Mouse (Mus musculus) olfactory bulb, adult 2 months (tissue): Measurements from ENCODE around the gene Cadm3. TPM values are rescaled to one million over a fixed set of nuclear protein-coding genes. Genes with fewer than 3 reads are reported as not detected.

Experiments
- H3K27ac ChIP-seq: fragments of 200-500 bp; 2 replicates; pipeline ENCODE4 v1.5.1; 2012; ENCODE audit warnings: low read depth, low read length; ENCODE audit not compliant: insufficient read depth
- H3K4me1 ChIP-seq: fragments of 200-500 bp; 2 replicates; pipeline ENCODE4 v1.6.1; 2012; ENCODE audit warnings: low read length; ENCODE audit not compliant: control insufficient read depth, insufficient read depth
- H3K4me3 ChIP-seq: fragments of 200-500 bp; 2 replicates; pipeline ENCODE4 v1.5.1; 2012; ENCODE audit warnings: mild to moderate bottlenecking, low read depth, low read length, moderate library complexity; ENCODE audit not compliant: insufficient read depth
- CTCF ChIP-seq: fragments of 200-500 bp; IDR thresholded peaks from 2 replicates; pipeline ENCODE4 v1.5.1; 2012; ENCODE audit warnings: low read depth, mild to moderate bottlenecking, low read length, moderate library complexity; ENCODE audit not compliant: insufficient read depth
- POLR2A ChIP-seq: fragments of 200-500 bp; IDR thresholded peaks from 2 replicates; pipeline ENCODE4 v1.6.1; 2012; ENCODE audit warnings: mild to moderate bottlenecking, low read depth, low read length, moderate library complexity; ENCODE audit not compliant: insufficient read depth
- WGBS: fragments of 180-500 bp; shearing (Covaris S2); methylation state at CpG from one replicate; pipeline ENCODE4 v1.1.7; 2018; 5-methylcytosine and 5-hydroxymethylcytosine counted together
- polyA plus RNA-seq: library from polyadenylated mRNA; stranded (reverse); fragments of >200 nt; gene quantifications from 2 replicates; pipeline ENCODE4 v1.2.4, GENCODE M21; 2012; ENCODE audit warnings: low replicate concordance; ENCODE audit not compliant: missing spikeins, insufficient read depth, insufficient read length

The Cadm3 gene
- polyA plus RNA-seq, 1 experiment: not detected

DNA sequence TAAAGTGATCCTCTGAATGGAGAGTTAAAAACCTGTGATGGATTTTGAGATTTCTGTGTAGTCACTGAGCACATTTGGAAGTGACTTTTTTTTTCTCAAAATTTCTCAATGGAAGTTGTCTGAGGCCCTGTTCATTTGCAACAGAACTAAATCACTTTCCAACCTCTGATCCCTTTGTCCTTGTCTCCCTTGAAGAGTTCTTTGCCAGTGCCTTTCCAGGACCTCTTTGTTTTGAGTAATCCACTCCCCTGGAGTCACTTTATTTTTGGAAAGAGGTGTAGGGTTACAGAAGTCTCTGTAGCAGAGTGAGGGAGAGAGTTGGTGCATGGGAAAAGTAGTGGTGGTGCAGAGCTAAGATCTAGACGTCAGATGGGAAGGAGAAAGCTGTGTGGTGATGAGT, 19.0 kb downstream of the Cadm3 start:
- 55% methylated on average over 1 of the region's 1 CpGs for WGBS
- no peak for TF ChIP-seq CTCF
- TF ChIP-seq POLR2A: no peak
- Histone ChIP-seq H3K27ac (no peak overlapping the region), H3K4me3 (no peak overlapping the region), H3K4me1 (peaks cover 18% of the 10 kb centered on the region)

- TF ChIP-seq POLR2A (no peak), CTCF (no peak)
- Histone ChIP-seq H3K4me1 (peaks cover 13% of the 10 kb centered on the region), H3K27ac (no peak overlapping the region), H3K4me3 (no peak overlapping the region)
- 93% methylated on average over 4 of the region's 4 CpGs for WGBS
These were observed 22.4 kb downstream of the Cadm3 start for GRCm38 (mm10) chr1:173345112-173345511.

- H3K27ac ChIP-seq: no peak overlapping the region
- peaks cover 8% of the 10 kb centered on the region for H3K4me1 ChIP-seq
- no peak overlapping the region for H3K4me3 ChIP-seq
- WGBS: 33% methylated on average over 3 of the region's 3 CpGs
- no peak for TF ChIP-seq POLR2A
- no peak for TF ChIP-seq CTCF
These were observed 23.6 kb downstream of the Cadm3 start for GRCm38 (mm10) chr1:173343934-173344333.

GRCm38 (mm10) chr1:173342425-173342824, 25.1 kb downstream of the Cadm3 start:
- WGBS: 76% methylated on average over 1 of the region's 1 CpGs
- Histone ChIP-seq H3K27ac (no peak overlapping the region), H3K4me3 (no peak overlapping the region), H3K4me1 (peaks cover 6% of the 10 kb centered on the region; the same call in 1 of the 2 replicates)
- TF ChIP-seq POLR2A (no peak), CTCF (no peak)

GRCm38 (mm10) chr1:173339543-173339942, 28.0 kb downstream of the Cadm3 start:
- Histone ChIP-seq H3K27ac (no peak overlapping the region), H3K4me1 (peaks cover 25% of the 10 kb centered on the region), H3K4me3 (no peak overlapping the region)
- TF ChIP-seq POLR2A (no peak), CTCF (0 out of 2 replicates have a peak, but pooled peaks have one; percentile 20)
- WGBS: 19% methylated on average over 2 of the region's 2 CpGs

DNA sequence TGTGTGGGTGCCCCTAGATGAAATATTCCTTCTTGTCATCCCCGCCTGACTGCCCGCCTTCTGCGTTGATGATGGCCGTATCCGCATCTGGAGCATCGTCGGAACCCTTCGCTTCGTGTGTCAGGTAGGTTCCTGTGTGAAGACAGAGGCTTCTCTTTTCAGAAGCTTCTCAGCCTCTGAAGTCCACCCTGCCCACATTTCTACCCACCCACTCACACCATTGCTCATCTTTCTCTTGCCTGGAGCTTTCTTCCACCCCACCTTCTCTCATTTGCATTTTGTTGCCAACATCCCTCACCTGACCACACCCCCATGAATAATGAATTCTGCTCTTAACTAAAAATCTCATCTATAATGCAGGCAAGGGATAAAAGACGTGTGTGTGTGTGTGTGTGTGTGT, 30.5 kb downstream of the Cadm3 start:
- TF ChIP-seq POLR2A: no peak
- no peak for TF ChIP-seq CTCF
- Histone ChIP-seq H3K4me3 (no peak overlapping the region), H3K27ac (no peak overlapping the region), H3K4me1 (peaks cover 27% of the 10 kb centered on the region)
- 80% methylated on average over 10 of the region's 10 CpGs for WGBS

DNA sequence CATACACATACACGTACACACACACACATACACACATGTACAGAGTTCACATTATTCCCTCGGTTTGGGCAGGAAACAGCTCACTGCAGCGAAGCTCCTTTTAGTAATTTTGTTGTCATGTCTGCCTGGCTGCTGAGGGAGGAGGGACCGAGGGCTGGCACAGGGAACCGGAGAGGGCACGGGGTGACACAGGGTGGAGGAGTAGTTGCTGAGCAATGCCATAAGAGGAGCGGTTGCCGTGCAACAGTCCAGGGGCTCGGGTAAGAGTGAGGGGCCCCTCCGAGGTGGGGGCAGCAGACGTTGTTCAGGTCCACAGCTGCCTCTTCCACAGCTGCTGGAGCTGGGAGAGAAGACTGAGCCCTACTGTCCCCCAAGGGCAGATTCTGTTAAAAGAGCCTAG, 31.6 kb downstream of the Cadm3 start:
- Histone ChIP-seq H3K4me3 (no peak overlapping the region), H3K27ac (peak overlapping the region; percentile 61), H3K4me1 (peaks cover 27% of the 10 kb centered on the region)
- 16% methylated on average over 11 of the region's 11 CpGs for WGBS
- TF ChIP-seq POLR2A: no peak
- TF ChIP-seq CTCF: no peak

GRCm38 (mm10) chr1:173333312-173334253, 33.9 kb downstream of the Cadm3 start, which contains the start of gene Ackr1:
Ackr1 (minus strand) TSS chr1:173333750.
- H3K27ac ChIP-seq: no peak within 1 kb of the TSS
- peaks cover 27% of the 10 kb centered on the region for H3K4me1 ChIP-seq
- no peak within 1 kb of the TSS for H3K4me3 ChIP-seq
- 80% methylated on average over 9 of the region's 9 CpGs for WGBS
- TF ChIP-seq CTCF (no peak), POLR2A (no peak)

DNA sequence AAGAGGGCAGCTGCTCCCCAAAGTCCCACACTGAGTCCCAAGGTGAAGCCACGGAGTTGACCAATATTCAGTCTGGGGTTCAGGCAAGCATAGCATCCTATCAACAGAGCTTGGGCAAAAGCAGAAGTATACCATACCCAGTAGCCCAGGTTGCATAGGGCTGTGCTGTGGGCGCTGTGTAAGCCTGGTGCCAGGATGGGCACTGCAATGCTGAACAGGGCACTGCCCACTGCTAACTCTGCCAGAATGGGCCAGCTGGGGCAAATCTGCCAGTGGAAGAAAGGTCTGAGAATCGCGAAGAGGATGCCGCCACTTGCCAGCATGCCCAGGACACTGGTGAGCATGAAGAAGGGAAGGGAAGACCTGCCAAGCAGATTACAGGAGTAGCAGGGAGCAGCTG, 35.1 kb downstream of the Cadm3 start:
- no peak overlapping the region for H3K27ac ChIP-seq
- no peak for TF ChIP-seq CTCF
- no peak for TF ChIP-seq POLR2A
- H3K4me1 ChIP-seq: peaks cover 27% of the 10 kb centered on the region
- no peak overlapping the region for H3K4me3 ChIP-seq
- WGBS: 85% methylated on average over 5 of the region's 5 CpGs
